Mouse (Mus musculus) midbrain, embryonic 16.5 days (tissue): Measurements from ENCODE around the gene Tatdn2. TPM values are rescaled to one million over a fixed set of nuclear protein-coding genes. Genes with fewer than 3 reads are reported as not detected.

ENCODE experiments used
- ATAC-seq: fragments of 200-750 bp; cut with Nextera tagmentation; 2 replicates; pipeline ENCODE4 v1.8.0; 2017; ENCODE audit warnings: moderate TSS enrichment
- H3K27ac ChIP-seq: fragments of 300-500 bp; sonication (generic); 2 replicates; pipeline ENCODE4 v1.5.1; 2014; ENCODE audit warnings: mild to moderate bottlenecking, low read length, mixed read lengths
- H3K27me3 ChIP-seq: fragments of 300-500 bp; sonication (generic); 2 replicates; pipeline ENCODE4 v1.6.1; 2014; ENCODE audit warnings: low read depth, low read length, mixed read lengths; ENCODE audit not compliant: control insufficient read depth, insufficient read depth
- H3K36me3 ChIP-seq: fragments of 300-500 bp; sonication (generic); 2 replicates; pipeline ENCODE4 v1.6.1; 2014; ENCODE audit warnings: mild to moderate bottlenecking, low read length, moderate library complexity, mixed read lengths; ENCODE audit not compliant: control insufficient read depth, insufficient read depth
- H3K4me1 ChIP-seq: fragments of 300-500 bp; sonication (generic); 2 replicates; pipeline ENCODE4 v1.6.1; 2014; ENCODE audit warnings: mild to moderate bottlenecking, low read length, mixed read lengths; ENCODE audit not compliant: control insufficient read depth, insufficient read depth
- H3K4me2 ChIP-seq: fragments of 300-500 bp; sonication (generic); 2 replicates; pipeline ENCODE4 v1.6.1; 2014; ENCODE audit warnings: mild to moderate bottlenecking, low read length, mixed read lengths
- H3K4me3 ChIP-seq: fragments of 300-500 bp; sonication (generic); 2 replicates; pipeline ENCODE4 v1.5.1; 2014; ENCODE audit warnings: low read depth, mild to moderate bottlenecking, low read length, moderate library complexity, mixed read lengths
- H3K9ac ChIP-seq: fragments of 300-500 bp; sonication (generic); 2 replicates; pipeline ENCODE4 v1.6.1; 2014; ENCODE audit warnings: low read depth, low read length, mixed read lengths
- H3K9me3 ChIP-seq: fragments of 300-500 bp; sonication (generic); replicated peaks from 2 replicates; pipeline ENCODE4 v1.6.1; 2014; ENCODE audit warnings: mild to moderate bottlenecking, low read length, mixed read lengths; ENCODE audit not compliant: control insufficient read depth, poor library complexity, severe bottlenecking
- WGBS: fragments of 180-500 bp; shearing (Covaris S2); extraction: QIAGEN DNeasy Blood & Tissue Kit; methylation state at CpG from one replicate; pipeline ENCODE4 v1.1.7; 2014; 5-methylcytosine and 5-hydroxymethylcytosine counted together
- polyA plus RNA-seq: library from polyadenylated mRNA; unstranded; fragments of >200 nt; fragmentation: Nextera tagmentation; extraction: Ambion mirVana; gene quantifications from 2 replicates; pipeline ENCODE4 v1.2.1, GENCODE M21; 2015

Tatdn2 gene
- 0.89 and 1.1 TPM in 2 replicates for polyA plus RNA-seq

GRCm38 (mm10) chr6:113696582-113697221 lies at the start of gene Tatdn2:
Gene Tatdn2 (plus strand): TSS chr6:113697050.
- Histone ChIP-seq H3K4me1 (peaks cover 31% of the 10 kb centered on the region), H3K4me2 (peak within 1 kb of the TSS; percentile 98), H3K9ac (peak within 1 kb of the TSS; percentile 85), H3K9me3 (no peaks in the 10 kb centered on the region), H3K36me3 (peaks cover 3% of the 10 kb centered on the region; the same call in 1 of the 2 replicates), H3K27me3 (no peaks in the 10 kb centered on the region), H3K27ac (peak within 1 kb of the TSS; percentile 86), H3K4me3 (peak within 1 kb of the TSS; percentile 97)
- peak; percentile 99 for ATAC-seq
- WGBS = under 1% methylated on average over 56 of the region's 58 CpGs

DNA sequence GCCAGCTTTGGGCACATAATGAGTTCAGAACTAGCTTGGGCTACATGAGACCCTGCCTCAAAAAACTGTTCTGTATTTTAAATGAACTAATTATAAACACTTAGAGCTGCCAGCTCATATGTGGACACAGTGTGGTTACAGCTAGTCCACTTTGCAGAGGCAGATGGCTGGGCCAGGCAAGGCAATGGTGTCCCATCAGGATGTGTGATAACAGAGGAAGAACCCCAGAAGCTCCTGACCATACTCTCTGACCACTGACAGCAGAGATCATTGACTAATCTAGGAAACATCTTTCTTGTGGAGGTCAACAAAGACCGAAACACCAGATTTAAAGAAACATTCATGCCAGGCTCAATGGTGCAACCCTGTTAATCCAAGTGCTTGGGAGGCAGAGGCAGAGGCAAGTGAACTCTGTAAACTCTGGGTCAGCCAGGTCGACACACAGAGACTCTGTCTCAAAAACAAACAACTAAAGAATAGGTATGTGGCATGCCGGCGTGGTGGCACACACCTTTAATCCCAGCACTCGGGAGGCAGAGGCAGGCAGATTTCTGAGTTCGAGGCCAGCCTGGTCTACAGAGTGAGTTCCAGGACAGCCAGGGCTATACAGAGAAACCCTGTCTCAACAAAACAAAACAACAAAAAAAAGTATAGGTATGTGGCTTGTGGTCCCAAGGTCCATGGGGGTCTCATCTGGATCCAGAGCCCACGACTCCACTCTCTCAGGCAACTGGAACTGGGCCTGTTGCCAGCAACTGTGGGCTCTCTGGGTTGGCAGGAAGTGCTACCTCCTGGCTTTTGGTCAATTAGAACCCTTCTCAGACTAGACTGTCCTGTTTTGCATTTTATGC lies 47.3 kb upstream of the Tatdn2 start:
- Histone ChIP-seq H3K9ac (no peak overlapping the region), H3K4me2 (no peak overlapping the region), H3K36me3 (no peaks in the 10 kb centered on the region), H3K27ac (no peak overlapping the region), H3K27me3 (no peaks in the 10 kb centered on the region), H3K4me1 (no peaks in the 10 kb centered on the region), H3K9me3 (no peaks in the 10 kb centered on the region), H3K4me3 (no peak overlapping the region)
- 86% methylated on average over 7 of the region's 7 CpGs for WGBS
- no peak for ATAC-seq

DNA sequence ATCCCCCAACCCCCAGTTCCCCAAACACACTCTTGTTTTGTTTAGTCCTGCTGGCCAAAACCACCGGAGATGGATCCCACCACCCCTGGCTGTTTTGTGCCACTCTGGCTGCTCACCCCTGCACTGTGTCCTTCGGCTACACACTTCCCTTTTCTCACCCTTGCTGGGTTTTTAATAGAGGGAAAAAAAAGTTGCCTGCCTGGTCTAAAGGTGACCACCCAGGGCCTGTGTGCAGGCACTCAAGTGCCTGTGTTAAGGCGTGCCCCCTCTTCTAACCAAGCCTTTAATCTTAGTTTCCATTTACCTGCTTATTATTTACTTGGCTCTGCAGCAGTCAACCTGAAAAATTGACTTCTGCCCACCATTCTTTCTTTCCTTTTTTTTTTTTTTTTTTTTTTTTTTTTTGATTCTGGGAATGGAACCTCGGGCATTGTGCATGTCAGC lies 46.6 kb upstream of the Tatdn2 start:
- no peak overlapping the region for H3K27ac ChIP-seq
- H3K4me1 ChIP-seq = no peaks in the 10 kb centered on the region
- H3K4me2 ChIP-seq = no peak overlapping the region
- H3K9ac ChIP-seq = no peak overlapping the region
- ATAC-seq = no peak
- no peaks in the 10 kb centered on the region for H3K36me3 ChIP-seq
- no peak overlapping the region for H3K4me3 ChIP-seq
- no peaks in the 10 kb centered on the region for H3K9me3 ChIP-seq
- no peaks in the 10 kb centered on the region for H3K27me3 ChIP-seq
- 81% methylated on average over 4 of the region's 4 CpGs for WGBS

GRCm38 (mm10) chr6:113651626-113652025 lies 45.2 kb upstream of the Tatdn2 start:
- H3K36me3 ChIP-seq = no peaks in the 10 kb centered on the region
- no peak for ATAC-seq
- no peaks in the 10 kb centered on the region for H3K4me1 ChIP-seq
- 82% methylated on average over 3 of the region's 3 CpGs for WGBS
- no peak overlapping the region for H3K4me2 ChIP-seq
- H3K27me3 ChIP-seq = no peaks in the 10 kb centered on the region
- no peaks in the 10 kb centered on the region for H3K9me3 ChIP-seq
- no peak overlapping the region for H3K27ac ChIP-seq
- H3K9ac ChIP-seq = no peak overlapping the region
- H3K4me3 ChIP-seq = no peak overlapping the region

GRCm38 (mm10) chr6:113653551-113653950 lies 43.3 kb upstream of the Tatdn2 start:
- no peak overlapping the region for H3K4me2 ChIP-seq
- ATAC-seq = no peak

DNA sequence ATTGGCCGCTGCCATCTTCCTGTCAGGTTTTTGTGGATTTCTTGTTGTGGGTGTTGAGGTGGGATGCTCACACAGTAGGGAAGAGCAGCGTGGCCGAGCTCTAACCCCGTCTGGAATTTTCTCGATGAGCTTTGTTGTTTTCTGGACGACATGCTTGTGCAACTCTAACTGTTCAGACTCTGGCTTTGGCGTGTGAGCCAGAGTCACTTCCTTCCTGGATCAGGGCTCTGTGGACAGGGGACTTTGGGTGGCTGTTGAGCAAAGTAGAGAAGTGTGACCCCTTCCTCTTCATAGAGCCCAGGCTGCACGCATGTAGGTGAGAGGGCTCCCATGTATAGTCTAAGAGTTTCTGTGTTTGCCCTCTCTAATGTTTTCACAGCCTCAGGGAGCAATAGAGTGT lies 42.7 kb upstream of the Tatdn2 start:
- Histone ChIP-seq H3K9me3 (no peaks in the 10 kb centered on the region), H3K27me3 (no peaks in the 10 kb centered on the region), H3K4me3 (no peak overlapping the region), H3K27ac (no peak overlapping the region), H3K36me3 (no peaks in the 10 kb centered on the region), H3K9ac (no peak overlapping the region), H3K4me2 (no peak overlapping the region), H3K4me1 (no peaks in the 10 kb centered on the region)
- ATAC-seq = no peak
- 84% methylated on average over 8 of the region's 8 CpGs for WGBS

More at GRCm38 (mm10) chr6:113653551-113653950, 43.3 kb upstream of the Tatdn2 start:
- H3K27me3 ChIP-seq = no peaks in the 10 kb centered on the region
- H3K9me3 ChIP-seq = no peaks in the 10 kb centered on the region
- WGBS = 92% methylated on average over 7 of the region's 7 CpGs
- no peaks in the 10 kb centered on the region for H3K4me1 ChIP-seq
- H3K4me3 ChIP-seq = no peak overlapping the region
- H3K9ac ChIP-seq = no peak overlapping the region
- no peak overlapping the region for H3K27ac ChIP-seq
- no peaks in the 10 kb centered on the region for H3K36me3 ChIP-seq

- Histone ChIP-seq H3K9ac (no peak overlapping the region), H3K27me3 (no peaks in the 10 kb centered on the region), H3K9me3 (no peaks in the 10 kb centered on the region), H3K36me3 (no peaks in the 10 kb centered on the region), H3K4me3 (no peak overlapping the region), H3K4me1 (no peaks in the 10 kb centered on the region), H3K4me2 (no peak overlapping the region), H3K27ac (no peak overlapping the region)
- 83% methylated on average over 16 of the region's 16 CpGs for WGBS
- no peak for ATAC-seq
Measured at GRCm38 (mm10) chr6:113654753-113655397, 42.0 kb upstream of the Tatdn2 start.

DNA sequence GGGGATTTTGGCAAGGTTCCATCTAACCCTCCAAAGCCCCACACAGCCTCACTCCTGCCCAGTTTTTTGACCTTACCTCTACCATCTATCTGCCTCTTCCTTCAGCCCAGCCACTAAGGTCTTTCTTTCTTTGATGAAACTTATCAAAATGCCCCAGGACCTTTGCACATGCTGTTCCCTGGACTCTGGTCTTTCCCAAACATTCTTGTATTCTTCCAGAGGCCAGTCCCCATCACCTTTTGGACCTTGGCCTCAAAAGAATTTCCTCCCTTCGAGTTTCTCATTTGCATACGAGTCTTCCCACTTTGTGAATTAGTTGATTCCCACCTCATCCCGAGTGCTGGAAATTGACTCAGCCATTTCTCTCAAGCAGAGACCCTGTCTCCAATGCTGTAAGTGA lies 41.4 kb upstream of the Tatdn2 start:
- Histone ChIP-seq H3K27me3 (no peaks in the 10 kb centered on the region), H3K4me3 (no peak overlapping the region), H3K27ac (no peak overlapping the region), H3K36me3 (no peaks in the 10 kb centered on the region), H3K4me1 (no peaks in the 10 kb centered on the region), H3K4me2 (no peak overlapping the region), H3K9ac (no peak overlapping the region), H3K9me3 (no peaks in the 10 kb centered on the region)
- no peak for ATAC-seq
- WGBS = 95% methylated on average over 3 of the region's 3 CpGs
